Mouse (Mus musculus): Measurements from ENCODE around the gene Pitpnb. TPM values are rescaled to one million over a fixed set of nuclear protein-coding genes. Genes with fewer than 3 reads are reported as not detected.
A peak's percentile ranks its signal among the peaks of the same experiment; 100 is the strongest.

Gene Pitpnb
- polyA plus RNA-seq (2015; fragmentation: Nextera tagmentation; extraction: Ambion mirVana) = 75.5 and 84.9 TPM in 2 replicates

- Histone ChIP-seq H3K4me3 (replicated peaks; ENCODE audit: low read depth, low read length) (peak within 1 kb of the TSS; percentile 95), H3K9ac (ENCODE audit: low read depth, low read length) (peak within 1 kb of the TSS; percentile 93), H3K36me3 (ENCODE audit: insufficient read depth, low read length) (no peaks in the 10 kb centered on the region), H3K4me1 (replicated peaks; ENCODE audit: insufficient read depth, low read length) (0 out of 2 replicates have a peak, but pooled peaks cover 5% of the 10 kb centered on the region), H3K4me2 (ENCODE audit: low read length) (peak within 1 kb of the TSS; percentile 71), H3K27me3 (ENCODE audit: insufficient read depth, low read length) (no peaks in the 10 kb centered on the region), H3K27ac (peak within 1 kb of the TSS; percentile 82), H3K9me3 (replicated peaks; ENCODE audit: low read length) (no peaks in the 10 kb centered on the region)
- ATAC-seq (replicated peaks; ENCODE audit: low FRiP score, low read depth) (peak; percentile 97), DNase-seq (ENCODE audit: low spot score) (peak; percentile 98)
- under 1% methylated on average over 63 of the region's 78 CpGs for WGBS
- no peak; the same call in 1 of the 2 replicates for TF ChIP-seq CTCF (IDR thresholded peaks at IDR 0.05; ENCODE audit: low read depth)
These were observed at the start of gene Pitpnb for GRCm38 (mm10) chr5:111330417-111331098. Pitpnb (plus strand) TSS chr5:111330763.

GRCm38 (mm10) chr5:111284420-111285175 is 46.0 kb upstream of the Pitpnb start:
- H3K4me2 ChIP-seq (ENCODE audit: low read length) = no peak overlapping the region
- TF ChIP-seq CTCF (IDR thresholded peaks at IDR 0.05; ENCODE audit: low read depth) = no peak
- H3K36me3 ChIP-seq (ENCODE audit: insufficient read depth, low read length) = peaks cover 24% of the 10 kb centered on the region
- H3K4me1 ChIP-seq (replicated peaks; ENCODE audit: insufficient read depth, low read length) = no peaks in the 10 kb centered on the region
- H3K9me3 ChIP-seq (replicated peaks; ENCODE audit: low read length) = no peaks in the 10 kb centered on the region
- DNase-seq (ENCODE audit: low spot score) (no peak), ATAC-seq (replicated peaks; ENCODE audit: low FRiP score, low read depth) (no peak)
- 80% methylated on average over 19 of the region's 19 CpGs for WGBS
- H3K9ac ChIP-seq (ENCODE audit: low read depth, low read length) = no peak overlapping the region
- H3K27ac ChIP-seq = no peak overlapping the region
- H3K4me3 ChIP-seq (replicated peaks; ENCODE audit: low read depth, low read length) = no peak overlapping the region
- H3K27me3 ChIP-seq (ENCODE audit: insufficient read depth, low read length) = no peaks in the 10 kb centered on the region

DNA sequence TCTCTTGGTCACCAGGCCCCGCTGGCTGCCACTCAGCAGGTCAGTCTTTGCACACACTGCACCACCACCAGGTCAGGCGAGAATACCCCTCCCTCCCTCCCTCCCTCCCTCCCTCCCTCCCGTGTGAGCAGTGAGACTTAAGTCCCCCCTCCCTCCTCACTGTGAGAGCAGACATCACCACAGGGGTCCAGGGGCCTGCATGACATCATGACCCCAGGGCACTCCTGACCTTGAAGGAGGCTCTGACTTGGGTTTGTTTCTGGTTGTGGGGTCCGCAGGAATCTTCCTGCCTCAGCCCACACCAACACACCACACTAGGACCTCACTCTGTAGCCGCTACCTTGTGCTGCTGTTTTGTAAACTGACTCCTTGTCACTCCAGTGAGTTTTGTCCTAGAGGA is 43.0 kb upstream of the Pitpnb start:
- Histone ChIP-seq H3K4me2 (ENCODE audit: low read length) (no peak overlapping the region), H3K36me3 (ENCODE audit: insufficient read depth, low read length) (peaks cover 13% of the 10 kb centered on the region), H3K9me3 (replicated peaks; ENCODE audit: low read length) (no peaks in the 10 kb centered on the region), H3K27me3 (ENCODE audit: insufficient read depth, low read length) (no peaks in the 10 kb centered on the region), H3K27ac (no peak overlapping the region), H3K4me1 (replicated peaks; ENCODE audit: insufficient read depth, low read length) (no peaks in the 10 kb centered on the region), H3K4me3 (replicated peaks; ENCODE audit: low read depth, low read length) (no peak overlapping the region), H3K9ac (ENCODE audit: low read depth, low read length) (no peak overlapping the region)
- ATAC-seq (replicated peaks; ENCODE audit: low FRiP score, low read depth) (no peak; the same call in 1 of the 2 replicates), DNase-seq (ENCODE audit: low spot score) (no peak)
- WGBS = 85% methylated on average over 4 of the region's 5 CpGs
- TF ChIP-seq CTCF (IDR thresholded peaks at IDR 0.05; ENCODE audit: low read depth) = no peak

- DNase-seq (ENCODE audit: low spot score) (no peak), ATAC-seq (replicated peaks; ENCODE audit: low FRiP score, low read depth) (no peak)
- no peak for TF ChIP-seq CTCF (IDR thresholded peaks at IDR 0.05; ENCODE audit: low read depth)
- Histone ChIP-seq H3K9me3 (replicated peaks; ENCODE audit: low read length) (no peaks in the 10 kb centered on the region), H3K9ac (ENCODE audit: low read depth, low read length) (no peak overlapping the region), H3K36me3 (ENCODE audit: insufficient read depth, low read length) (peaks cover 7% of the 10 kb centered on the region; the same call in 1 of the 2 replicates), H3K27me3 (ENCODE audit: insufficient read depth, low read length) (no peaks in the 10 kb centered on the region), H3K4me2 (ENCODE audit: low read length) (no peak overlapping the region), H3K4me1 (replicated peaks; ENCODE audit: insufficient read depth, low read length) (no peaks in the 10 kb centered on the region), H3K4me3 (replicated peaks; ENCODE audit: low read depth, low read length) (no peak overlapping the region), H3K27ac (no peak overlapping the region)
- WGBS = 71% methylated on average over 11 of the region's 11 CpGs
These were observed 42.1 kb upstream of the Pitpnb start for GRCm38 (mm10) chr5:111288486-111288885.

DNA sequence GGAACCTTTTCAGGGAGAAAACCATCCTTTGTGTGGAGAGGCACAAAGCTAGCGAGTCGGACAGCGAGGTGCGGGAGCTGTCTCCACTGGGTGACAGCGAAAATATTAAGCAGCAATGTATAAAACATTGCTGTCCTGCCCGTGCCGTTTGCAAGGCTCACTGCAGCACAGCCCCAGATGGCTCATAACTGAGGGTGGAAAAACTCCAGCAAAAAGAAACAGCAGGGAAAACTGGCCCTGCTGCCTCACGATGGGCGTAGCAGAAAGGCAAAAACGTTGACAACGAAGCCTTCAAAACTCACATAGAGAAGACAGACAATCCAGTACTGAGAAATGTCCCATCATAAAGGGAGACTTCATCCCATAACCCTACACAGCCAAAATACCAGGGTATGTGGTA is 40.5 kb upstream of the Pitpnb start:
- H3K4me1 ChIP-seq (replicated peaks; ENCODE audit: insufficient read depth, low read length) = no peaks in the 10 kb centered on the region
- no peaks in the 10 kb centered on the region for H3K27me3 ChIP-seq (ENCODE audit: insufficient read depth, low read length)
- no peak overlapping the region for H3K4me2 ChIP-seq (ENCODE audit: low read length)
- peaks cover 1% of the 10 kb centered on the region; the same call in 1 of the 2 replicates for H3K36me3 ChIP-seq (ENCODE audit: insufficient read depth, low read length)
- ATAC-seq (replicated peaks; ENCODE audit: low FRiP score, low read depth) (no peak), DNase-seq (ENCODE audit: low spot score) (no peak)
- H3K4me3 ChIP-seq (replicated peaks; ENCODE audit: low read depth, low read length) = no peak overlapping the region
- H3K27ac ChIP-seq = no peak overlapping the region
- H3K9me3 ChIP-seq (replicated peaks; ENCODE audit: low read length) = no peaks in the 10 kb centered on the region
- no peak for TF ChIP-seq CTCF (IDR thresholded peaks at IDR 0.05; ENCODE audit: low read depth)
- no peak overlapping the region for H3K9ac ChIP-seq (ENCODE audit: low read depth, low read length)
- WGBS = 83% methylated on average over 11 of the region's 11 CpGs

GRCm38 (mm10) chr5:111291639-111292038 is 38.9 kb upstream of the Pitpnb start:
- Histone ChIP-seq H3K27me3 (ENCODE audit: insufficient read depth, low read length) (no peaks in the 10 kb centered on the region), H3K36me3 (ENCODE audit: insufficient read depth, low read length) (no peaks in the 10 kb centered on the region), H3K27ac (no peak overlapping the region), H3K9me3 (replicated peaks; ENCODE audit: low read length) (no peaks in the 10 kb centered on the region), H3K4me2 (ENCODE audit: low read length) (no peak overlapping the region), H3K9ac (ENCODE audit: low read depth, low read length) (no peak overlapping the region), H3K4me1 (replicated peaks; ENCODE audit: insufficient read depth, low read length) (no peaks in the 10 kb centered on the region), H3K4me3 (replicated peaks; ENCODE audit: low read depth, low read length) (no peak overlapping the region)
- 42% methylated on average over 10 of the region's 10 CpGs for whole genome bisulfite sequencing
- DNase-seq (ENCODE audit: low spot score) (peak; percentile 52), ATAC-seq (replicated peaks; ENCODE audit: low FRiP score, low read depth) (no peak)
- TF ChIP-seq CTCF (IDR thresholded peaks at IDR 0.05; ENCODE audit: low read depth) = no peak

Data from kidney, postnatal 0 days (tissue).